Mouse (Mus musculus): ENCODE measurements around the gene Dtd2. TPM values are rescaled to one million over a fixed set of nuclear protein-coding genes. Genes with fewer than 3 reads are reported as not detected.

Gene Dtd2
- polyA plus RNA-seq, 1 experiment, result 12.7 TPM

DNA sequence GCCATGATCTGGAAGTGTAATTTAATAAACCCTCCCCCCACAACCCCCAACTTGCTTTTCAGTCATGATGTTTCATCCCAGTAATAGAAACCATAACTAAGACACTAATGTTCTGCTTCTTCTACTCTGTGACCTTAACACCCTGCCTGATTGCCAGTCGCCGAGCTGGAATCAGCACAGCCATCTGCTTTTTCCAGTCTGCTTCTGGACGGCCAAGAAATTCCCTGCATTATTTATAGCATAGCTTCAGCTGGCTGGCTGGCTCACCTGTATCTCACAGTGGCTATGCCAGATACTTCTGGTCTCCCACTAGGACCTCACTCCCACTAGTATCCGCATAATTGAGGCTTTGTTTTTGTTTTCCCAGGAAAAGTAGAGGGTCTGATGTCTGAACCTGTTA, 20.5 kb downstream of the Dtd2 start:
- no peak for DNase-seq (ENCODE audit: extremely low spot score in 1 of 2, low spot score in 1 of 2)

DNA sequence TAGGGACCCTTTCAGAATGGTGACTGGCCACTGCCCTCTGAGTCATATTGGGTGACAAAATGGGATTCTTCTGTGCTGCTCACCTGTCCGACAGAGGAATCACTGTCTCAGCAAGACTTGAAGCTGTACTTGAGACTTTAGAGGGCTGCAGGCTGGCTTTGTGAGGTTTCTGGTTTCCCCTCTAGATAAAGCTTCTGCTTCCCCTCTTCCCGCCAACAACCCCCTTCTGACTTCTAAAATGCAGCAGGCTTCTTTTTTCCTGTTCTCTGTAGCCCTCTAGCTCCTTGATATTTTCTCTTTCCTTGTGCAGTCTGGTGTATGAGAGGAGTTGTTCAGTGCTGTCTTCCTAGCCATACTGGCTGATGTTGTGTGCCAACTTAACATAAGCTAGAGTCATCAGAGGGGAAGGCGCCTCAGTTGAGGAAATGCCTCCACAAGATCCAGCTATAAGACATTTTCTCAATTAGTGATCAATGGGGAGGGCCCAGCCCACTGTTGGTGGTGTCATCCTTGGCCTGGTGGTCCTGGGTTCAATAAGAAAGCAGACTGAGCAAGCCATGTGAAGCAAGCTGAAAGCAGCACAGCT, 21.0 kb downstream of the Dtd2 start:
- DNase-seq (ENCODE audit: extremely low spot score in 1 of 2, low spot score in 1 of 2), result no peak

GRCm38 (mm10) chr12:51983625-51984024, 22.7 kb downstream of the Dtd2 start:
- no peak for DNase-seq (ENCODE audit: extremely low spot score in 1 of 2, low spot score in 1 of 2)

GRCm38 (mm10) chr12:51976531-51976930, 29.8 kb downstream of the Dtd2 start:
- DNase-seq (ENCODE audit: extremely low spot score in 1 of 2, low spot score in 1 of 2), result no peak

GRCm38 (mm10) chr12:51974381-51974780, 31.9 kb downstream of the Dtd2 start:
- no peak for DNase-seq (ENCODE audit: extremely low spot score in 1 of 2, low spot score in 1 of 2)

DNA sequence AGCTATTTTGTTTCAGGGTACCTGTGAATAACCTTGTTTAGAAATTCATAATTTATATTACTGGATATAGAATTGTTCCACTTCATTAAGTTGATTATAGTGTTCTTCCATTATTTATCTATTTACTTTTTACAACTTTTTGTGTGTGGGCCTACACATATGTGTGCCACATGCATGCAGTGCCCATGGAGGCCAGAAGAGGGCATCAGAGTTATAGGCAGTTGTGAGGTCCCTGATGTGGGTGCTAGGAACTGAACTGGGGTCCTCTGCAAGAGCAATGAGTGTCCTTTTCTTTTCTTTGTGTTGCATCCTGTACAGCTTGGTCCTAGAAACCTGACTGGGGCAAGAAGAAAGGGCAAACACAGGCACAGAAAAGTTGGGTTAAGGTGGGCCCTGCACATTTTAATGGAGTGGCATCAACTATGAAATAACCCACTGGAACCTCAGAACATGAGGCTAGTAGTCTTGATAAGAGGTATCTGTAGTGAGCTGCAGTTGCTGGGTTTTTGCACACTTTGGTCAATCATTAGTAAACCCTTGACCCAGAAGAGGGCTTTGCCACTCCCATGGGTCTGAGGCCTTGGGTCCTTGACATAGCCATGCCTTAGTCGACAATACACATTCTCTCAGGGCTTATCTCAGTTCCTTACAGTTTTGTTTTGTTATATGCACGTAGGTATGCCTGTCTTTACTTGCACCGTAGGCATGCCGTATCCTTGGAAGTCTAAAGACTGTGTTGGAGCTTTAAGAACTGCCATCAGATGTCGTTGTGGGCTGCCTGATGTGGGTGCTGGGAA, 33.8 kb downstream of the Dtd2 start:
- DNase-seq (ENCODE audit: extremely low spot score in 1 of 2, low spot score in 1 of 2), result no peak

DNA sequence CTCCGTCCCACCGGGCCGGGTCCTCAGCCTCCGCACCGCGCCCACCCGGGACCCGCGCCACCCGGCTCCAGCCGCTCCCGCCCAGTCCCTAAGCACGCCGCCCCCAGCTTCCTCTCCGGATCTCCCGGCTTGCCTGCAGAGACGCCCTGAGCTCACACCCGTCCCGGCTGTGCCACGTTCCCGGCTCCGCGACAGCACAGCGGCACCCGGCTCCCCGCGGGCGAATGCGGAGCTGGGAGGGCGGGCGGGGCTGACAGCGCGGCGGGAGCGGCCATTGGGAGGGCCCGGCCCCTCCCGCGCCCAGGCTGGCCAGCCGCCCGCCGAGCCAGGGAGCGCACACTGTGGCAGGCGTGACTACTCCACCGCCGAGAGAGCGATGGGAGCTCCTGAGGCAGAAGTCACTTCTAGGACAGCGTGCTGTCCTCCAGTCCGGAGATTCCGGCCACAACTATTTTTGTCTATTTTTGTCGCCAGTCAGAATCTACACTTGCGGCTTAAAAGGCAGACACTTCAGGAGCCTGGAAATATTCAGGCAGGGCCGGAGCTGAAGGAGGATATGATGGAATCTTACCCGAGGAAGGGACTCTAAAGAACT, 35.1 kb downstream of the Dtd2 start, which contains the start of gene Heatr5a:
Gene Heatr5a (minus strand): TSS at position 252 of the 595 bp plus-strand sequence.
- DNase-seq (ENCODE audit: extremely low spot score in 1 of 2, low spot score in 1 of 2), result peak; percentile 44 to 88

DNA sequence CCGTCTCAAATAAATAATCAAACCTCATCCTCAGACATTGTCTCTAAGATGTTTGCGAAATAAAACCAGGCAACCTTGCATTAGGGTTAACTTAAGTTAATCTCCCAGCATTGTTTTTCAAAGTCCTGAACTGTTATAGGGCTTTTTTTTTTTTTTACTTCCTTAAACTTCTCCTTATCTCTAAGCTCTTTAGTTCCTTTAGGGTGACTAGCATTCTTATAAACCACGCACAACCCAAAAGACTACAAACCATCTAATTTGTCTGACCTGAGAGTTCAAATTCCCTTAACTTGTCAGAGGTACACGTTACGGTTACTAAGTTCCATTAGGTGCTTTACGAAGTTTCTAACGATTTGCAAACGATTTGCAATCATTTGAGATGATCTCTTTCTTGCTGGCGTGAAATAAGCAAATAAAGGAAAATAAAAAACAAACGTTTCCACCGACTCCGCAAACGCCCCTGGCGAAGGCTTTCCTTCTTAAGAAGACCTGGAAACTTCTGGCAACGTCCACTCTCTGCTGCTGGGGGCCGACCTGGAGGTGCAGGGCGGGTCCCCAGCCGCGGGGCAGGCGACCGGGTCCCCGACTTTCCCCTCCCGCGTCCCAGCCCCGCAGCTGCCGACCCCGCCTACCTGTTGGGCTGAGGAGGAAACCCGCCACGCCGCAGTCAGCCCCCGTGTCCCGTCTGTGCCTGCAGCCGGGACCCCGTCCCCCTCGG, 35.8 kb downstream of the Dtd2 start:
- DNase-seq (ENCODE audit: extremely low spot score in 1 of 2, low spot score in 1 of 2), result no peak

DNA sequence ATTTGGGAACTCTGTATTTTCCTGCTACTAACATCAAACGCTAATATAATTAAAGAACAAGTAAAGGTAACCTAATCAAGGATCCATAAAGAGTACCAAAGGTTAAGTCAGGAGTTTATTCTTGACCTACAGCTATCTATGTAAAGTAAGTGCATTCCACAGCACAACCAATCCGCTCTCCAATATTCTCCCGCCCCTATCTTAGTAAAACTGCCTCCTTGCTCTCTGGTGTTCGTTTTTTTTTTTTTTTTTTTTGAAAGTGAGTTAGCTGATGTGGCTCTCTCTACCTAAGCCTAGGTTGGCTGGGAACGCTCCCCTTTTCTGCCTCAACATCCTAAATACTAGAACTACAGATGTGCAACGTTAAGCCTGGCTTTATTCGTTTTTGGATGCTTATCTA, 36.4 kb downstream of the Dtd2 start:
- no peak for DNase-seq (ENCODE audit: extremely low spot score in 1 of 2, low spot score in 1 of 2)

DNA sequence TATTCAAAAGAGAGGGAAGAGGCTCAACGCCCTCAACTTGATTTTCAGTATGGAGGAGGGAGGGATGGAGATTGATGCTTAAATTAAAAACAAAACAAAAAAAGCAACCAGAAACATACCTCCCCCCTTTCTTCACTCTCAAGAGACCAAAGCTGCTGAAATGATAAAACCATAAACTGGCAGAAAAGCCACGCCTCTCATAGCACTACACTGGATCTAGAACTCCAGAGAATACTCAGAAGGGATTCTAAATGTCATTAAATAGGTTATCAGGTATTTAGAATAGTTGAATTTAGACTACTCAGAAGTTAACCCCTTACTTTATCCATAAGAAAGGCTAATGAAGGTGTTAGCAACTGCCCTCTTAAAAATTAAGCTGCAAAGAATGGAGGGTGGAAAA, 37.2 kb downstream of the Dtd2 start:
- DNase-seq (ENCODE audit: extremely low spot score in 1 of 2, low spot score in 1 of 2), result no peak

DNA sequence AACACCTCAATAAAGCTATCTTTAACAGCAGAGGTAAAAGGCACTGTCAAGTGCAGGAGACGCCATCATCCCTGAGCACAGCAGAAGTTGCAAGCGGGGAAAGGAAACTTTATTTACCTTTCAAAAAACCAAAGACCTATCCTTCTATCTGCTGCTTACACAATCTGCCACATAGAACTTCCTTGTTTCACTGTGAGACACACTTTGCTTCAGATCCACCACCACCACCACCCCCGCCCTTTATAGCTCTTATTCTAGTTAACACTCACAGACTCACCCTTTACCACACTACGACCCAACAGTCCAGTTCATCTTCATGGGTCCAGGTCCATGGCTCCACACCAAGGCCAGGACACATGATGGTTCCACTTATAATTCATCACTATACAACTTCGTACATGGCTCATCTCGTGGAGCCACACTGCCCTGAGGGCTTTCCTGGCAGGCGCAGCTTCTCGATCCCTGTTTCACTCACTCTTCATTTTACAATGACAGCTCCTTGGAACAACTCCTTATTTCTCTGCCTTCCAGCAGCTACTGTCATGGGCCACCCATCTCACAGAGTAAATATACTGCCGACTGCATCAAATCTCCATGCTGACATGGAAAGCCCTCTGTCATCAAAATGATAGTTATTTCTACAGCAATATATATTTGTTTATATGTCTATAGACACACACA, 38.2 kb downstream of the Dtd2 start:
- no peak for DNase-seq (ENCODE audit: extremely low spot score in 1 of 2, low spot score in 1 of 2)

GRCm38 (mm10) chr12:51957626-51958025, 48.7 kb downstream of the Dtd2 start:
- DNase-seq (ENCODE audit: extremely low spot score in 1 of 2, low spot score in 1 of 2), result no peak

GRCm38 (mm10) chr12:51952309-51952708, 54.0 kb downstream of the Dtd2 start:
- DNase-seq (ENCODE audit: extremely low spot score in 1 of 2, low spot score in 1 of 2), result peak in 1 of 2 experiments; percentile 64

GRCm38 (mm10) chr12:51947498-51947945, 58.8 kb downstream of the Dtd2 start:
- peak in 1 of 2 experiments; percentile 41 for DNase-seq (ENCODE audit: extremely low spot score in 1 of 2, low spot score in 1 of 2)

DNA sequence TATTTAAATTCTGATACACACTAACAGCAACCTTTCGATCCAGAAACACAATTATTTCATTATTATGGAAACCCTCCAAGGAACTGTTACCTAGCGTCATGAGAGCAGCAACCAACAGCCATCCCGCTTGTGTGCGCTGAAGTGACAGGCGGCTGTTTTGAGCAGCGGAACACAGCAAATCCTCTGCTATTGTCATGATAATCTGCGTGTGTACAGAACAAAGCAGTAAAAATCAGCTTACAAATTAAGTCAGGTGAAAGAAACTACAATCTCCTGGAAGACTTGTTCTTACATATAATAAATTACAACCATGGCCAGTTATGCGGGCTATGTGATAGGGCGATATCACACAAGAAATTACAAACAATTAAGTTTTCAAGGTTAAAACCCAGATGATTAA, 61.0 kb downstream of the Dtd2 start:
- no peak for DNase-seq (ENCODE audit: extremely low spot score in 1 of 2, low spot score in 1 of 2)

GRCm38 (mm10) chr12:51939848-51940247, 66.5 kb downstream of the Dtd2 start:
- DNase-seq (ENCODE audit: extremely low spot score in 1 of 2, low spot score in 1 of 2), result no peak
